Mouse (Mus musculus) stomach, embryonic 15.5 days (tissue): ENCODE measurements around the gene Gda. TPM values are rescaled to one million over a fixed set of nuclear protein-coding genes. Genes with fewer than 3 reads are reported as not detected.

Source experiments
- ATAC-seq: fragments of 200-750 bp; cut with Nextera tagmentation; 2 replicates; pipeline ENCODE4 v1.8.0; 2017; ENCODE audit warnings: low read depth, moderate number of reproducible peaks, moderate TSS enrichment; ENCODE audit not compliant: insufficient read depth, low FRiP score
- H3K27ac ChIP-seq: fragments of 300-500 bp; sonication (generic); 2 replicates; pipeline ENCODE4 v1.5.1; 2015; ENCODE audit warnings: mild to moderate bottlenecking, inconsistent platforms
- H3K27me3 ChIP-seq: fragments of 300-500 bp; sonication (generic); replicated peaks from 2 replicates; pipeline ENCODE4 v1.6.1; 2015; ENCODE audit warnings: inconsistent platforms
- H3K36me3 ChIP-seq: fragments of 300-500 bp; sonication (generic); 2 replicates; pipeline ENCODE4 v1.6.1; 2015; ENCODE audit warnings: inconsistent platforms
- H3K4me1 ChIP-seq: fragments of 300-500 bp; sonication (generic); 2 replicates; pipeline ENCODE4 v1.6.1; 2015; ENCODE audit warnings: inconsistent platforms
- H3K4me2 ChIP-seq: fragments of 300-500 bp; sonication (generic); 2 replicates; pipeline ENCODE4 v1.6.1; 2015; ENCODE audit warnings: mild to moderate bottlenecking, inconsistent platforms
- H3K4me3 ChIP-seq: fragments of 300-500 bp; sonication (generic); replicated peaks from 2 replicates; pipeline ENCODE4 v1.5.1; 2015; ENCODE audit warnings: inconsistent platforms
- H3K9ac ChIP-seq: fragments of 300-500 bp; sonication (generic); 2 replicates; pipeline ENCODE4 v1.6.1; 2015; ENCODE audit warnings: inconsistent platforms
- H3K9me3 ChIP-seq: fragments of 300-500 bp; sonication (generic); 2 replicates; pipeline ENCODE4 v1.6.1; 2016; ENCODE audit warnings: inconsistent platforms
- WGBS: fragments of 180-500 bp; shearing (Covaris S2); methylation state at CpG from one replicate; pipeline ENCODE4 v1.1.7; 2015; 5-methylcytosine and 5-hydroxymethylcytosine counted together
- polyA plus RNA-seq: library from polyadenylated mRNA; unstranded; fragments of >200 nt; fragmentation: Nextera tagmentation; extraction: Ambion mirVana; gene quantifications from 2 replicates; pipeline ENCODE4 v1.2.1, GENCODE M21; 2015

The Gda gene
- 2.7 and 3.4 TPM in 2 replicates for polyA plus RNA-seq

- no peaks in the 10 kb centered on the region for H3K9me3 ChIP-seq
- WGBS: 56% methylated on average over 2 of the region's 2 CpGs
- H3K27ac ChIP-seq: no peak within 1 kb of the TSS
- peak within 1 kb of the TSS; percentile 45 for H3K4me3 ChIP-seq
- H3K4me2 ChIP-seq: peak within 1 kb of the TSS; percentile 90
- H3K27me3 ChIP-seq: peaks cover 11% of the 10 kb centered on the region
- no peaks in the 10 kb centered on the region; the same call in 1 of the 2 replicates for H3K4me1 ChIP-seq
- no peaks in the 10 kb centered on the region for H3K36me3 ChIP-seq
- no peak for ATAC-seq
- H3K9ac ChIP-seq: peak within 1 kb of the TSS; percentile 30; the same call in 1 of the 2 replicates
Measured at GRCm38 (mm10) chr19:21473345-21473744, at the start of gene Gda. Gene Gda, minus strand, starts transcription at chr19:21473445.

GRCm38 (mm10) chr19:21520280-21520679 is 47.0 kb upstream of the Gda start:
- no peak overlapping the region for H3K27ac ChIP-seq
- no peak for ATAC-seq
- no peak overlapping the region for H3K9ac ChIP-seq
- H3K4me3 ChIP-seq: no peak overlapping the region
- WGBS: 58% methylated on average over 2 of the region's 2 CpGs
- no peaks in the 10 kb centered on the region for H3K36me3 ChIP-seq
- H3K9me3 ChIP-seq: no peaks in the 10 kb centered on the region
- H3K4me2 ChIP-seq: no peak overlapping the region
- no peaks in the 10 kb centered on the region for H3K4me1 ChIP-seq
- H3K27me3 ChIP-seq: no peaks in the 10 kb centered on the region

- WGBS: 40% methylated on average over 3 of the region's 3 CpGs
- no peaks in the 10 kb centered on the region for H3K9me3 ChIP-seq
- ATAC-seq: no peak
Measured at GRCm38 (mm10) chr19:21510116-21510515, 36.9 kb upstream of the Gda start.

GRCm38 (mm10) chr19:21507561-21508232 is 34.5 kb upstream of the Gda start:
- Histone ChIP-seq H3K4me3 (no peak overlapping the region), H3K36me3 (no peaks in the 10 kb centered on the region), H3K4me1 (no peaks in the 10 kb centered on the region), H3K9me3 (no peaks in the 10 kb centered on the region), H3K9ac (no peak overlapping the region), H3K27me3 (no peaks in the 10 kb centered on the region), H3K4me2 (no peak overlapping the region), H3K27ac (no peak overlapping the region)
- 80% methylated on average over 7 of the region's 7 CpGs for WGBS
- no peak for ATAC-seq

More at GRCm38 (mm10) chr19:21510116-21510515, 36.9 kb upstream of the Gda start:
- H3K4me3 ChIP-seq: no peak overlapping the region
- no peaks in the 10 kb centered on the region for H3K36me3 ChIP-seq
- H3K9ac ChIP-seq: no peak overlapping the region
- H3K27ac ChIP-seq: no peak overlapping the region
- H3K27me3 ChIP-seq: no peaks in the 10 kb centered on the region
- no peak overlapping the region for H3K4me2 ChIP-seq
- H3K4me1 ChIP-seq: no peaks in the 10 kb centered on the region

GRCm38 (mm10) chr19:21507133-21507532 is 33.9 kb upstream of the Gda start:
- ATAC-seq: no peak
- WGBS: 82% methylated on average over 2 of the region's 2 CpGs
- no peaks in the 10 kb centered on the region for H3K27me3 ChIP-seq
- no peaks in the 10 kb centered on the region for H3K36me3 ChIP-seq
- H3K27ac ChIP-seq: no peak overlapping the region
- H3K9ac ChIP-seq: no peak overlapping the region
- H3K4me2 ChIP-seq: no peak overlapping the region
- H3K9me3 ChIP-seq: no peaks in the 10 kb centered on the region
- no peak overlapping the region for H3K4me3 ChIP-seq
- no peaks in the 10 kb centered on the region for H3K4me1 ChIP-seq

GRCm38 (mm10) chr19:21504716-21505115 is 31.5 kb upstream of the Gda start:
- H3K9ac ChIP-seq: no peak overlapping the region
- WGBS: 51% methylated on average over 2 of the region's 2 CpGs
- no peak for ATAC-seq
- no peak overlapping the region for H3K27ac ChIP-seq
- H3K36me3 ChIP-seq: no peaks in the 10 kb centered on the region
- no peaks in the 10 kb centered on the region for H3K9me3 ChIP-seq
- H3K27me3 ChIP-seq: no peaks in the 10 kb centered on the region
- H3K4me3 ChIP-seq: no peak overlapping the region
- no peaks in the 10 kb centered on the region for H3K4me1 ChIP-seq
- H3K4me2 ChIP-seq: no peak overlapping the region

- WGBS: 72% methylated on average over 2 of the region's 2 CpGs
- Histone ChIP-seq H3K4me3 (no peak overlapping the region), H3K9ac (no peak overlapping the region), H3K4me2 (no peak overlapping the region), H3K27me3 (no peaks in the 10 kb centered on the region), H3K4me1 (no peaks in the 10 kb centered on the region), H3K9me3 (no peaks in the 10 kb centered on the region), H3K36me3 (no peaks in the 10 kb centered on the region), H3K27ac (no peak overlapping the region)
- no peak for ATAC-seq
Measured at GRCm38 (mm10) chr19:21499394-21499983, 26.2 kb upstream of the Gda start.

GRCm38 (mm10) chr19:21495817-21496216 is 22.6 kb upstream of the Gda start:
- Histone ChIP-seq H3K4me3 (no peak overlapping the region), H3K9me3 (no peaks in the 10 kb centered on the region), H3K27me3 (no peaks in the 10 kb centered on the region), H3K27ac (no peak overlapping the region), H3K36me3 (no peaks in the 10 kb centered on the region), H3K9ac (no peak overlapping the region), H3K4me1 (no peaks in the 10 kb centered on the region), H3K4me2 (no peak overlapping the region)
- WGBS: 70% methylated on average over 4 of the region's 4 CpGs
- ATAC-seq: no peak

- Histone ChIP-seq H3K4me1 (no peaks in the 10 kb centered on the region), H3K4me2 (no peak overlapping the region), H3K9me3 (no peaks in the 10 kb centered on the region), H3K36me3 (no peaks in the 10 kb centered on the region), H3K9ac (no peak overlapping the region), H3K4me3 (no peak overlapping the region), H3K27ac (no peak overlapping the region), H3K27me3 (no peaks in the 10 kb centered on the region)
- no peak for ATAC-seq
- 65% methylated on average over 10 of the region's 10 CpGs for WGBS
Measured at GRCm38 (mm10) chr19:21493807-21494521, 20.7 kb upstream of the Gda start.

GRCm38 (mm10) chr19:21491391-21491790 is 18.1 kb upstream of the Gda start:
- Histone ChIP-seq H3K27me3 (no peaks in the 10 kb centered on the region), H3K4me2 (no peak overlapping the region), H3K27ac (no peak overlapping the region), H3K9ac (no peak overlapping the region), H3K36me3 (no peaks in the 10 kb centered on the region), H3K4me1 (no peaks in the 10 kb centered on the region), H3K4me3 (no peak overlapping the region), H3K9me3 (no peaks in the 10 kb centered on the region)
- ATAC-seq: no peak

GRCm38 (mm10) chr19:21487124-21487944 is 14.1 kb upstream of the Gda start:
- H3K4me2 ChIP-seq: no peak overlapping the region
- WGBS: 79% methylated on average over 5 of the region's 5 CpGs
- no peaks in the 10 kb centered on the region for H3K27me3 ChIP-seq
- ATAC-seq: no peak
- H3K36me3 ChIP-seq: no peaks in the 10 kb centered on the region
- no peaks in the 10 kb centered on the region for H3K4me1 ChIP-seq
- no peak overlapping the region for H3K4me3 ChIP-seq
- H3K27ac ChIP-seq: no peak overlapping the region
- H3K9me3 ChIP-seq: no peaks in the 10 kb centered on the region
- H3K9ac ChIP-seq: no peak overlapping the region
